Mouse (Mus musculus): Measurements from ENCODE around the gene Cep78.

The Cep78 gene

GRCm38 (mm10) chr19:15984449-15985171 is at the start of gene Cep78:
Gene Cep78, minus strand, starts transcription at chr19:15984989.
- peak; percentile 94 for DNase-seq

- no peak for DNase-seq
Measured at GRCm38 (mm10) chr19:16031276-16031675, 46.5 kb upstream of the Cep78 start.

- peak; percentile 48 for DNase-seq
Measured at GRCm38 (mm10) chr19:16029253-16029771, 44.5 kb upstream of the Cep78 start.

GRCm38 (mm10) chr19:16028746-16029252 is 44.0 kb upstream of the Cep78 start:
- no peak for DNase-seq

GRCm38 (mm10) chr19:16027876-16028670 is 43.3 kb upstream of the Cep78 start:
- DNase-seq = no peak

GRCm38 (mm10) chr19:16026276-16026675 is 41.5 kb upstream of the Cep78 start:
- no peak for DNase-seq

- no peak for DNase-seq
Measured at GRCm38 (mm10) chr19:16022178-16022577, 37.4 kb upstream of the Cep78 start.

- DNase-seq = no peak
Measured at GRCm38 (mm10) chr19:16016171-16016570, 31.4 kb upstream of the Cep78 start.

GRCm38 (mm10) chr19:16015191-16015968 is 30.6 kb upstream of the Cep78 start:
- DNase-seq = no peak

GRCm38 (mm10) chr19:16009746-16010337 is 25.1 kb upstream of the Cep78 start:
- DNase-seq = no peak

- no peak for DNase-seq
Measured at GRCm38 (mm10) chr19:16009111-16009510, 24.3 kb upstream of the Cep78 start.

GRCm38 (mm10) chr19:16007131-16007530 is 22.3 kb upstream of the Cep78 start:
- no peak for DNase-seq

GRCm38 (mm10) chr19:15998157-15998556 is 13.4 kb upstream of the Cep78 start:
- peak; percentile 62 for DNase-seq

GRCm38 (mm10) chr19:15996901-15997564 is 12.2 kb upstream of the Cep78 start:
- no peak for DNase-seq

GRCm38 (mm10) chr19:15990102-15990501 is 5.3 kb upstream of the Cep78 start:
- no peak for DNase-seq

- no peak for DNase-seq
Measured at GRCm38 (mm10) chr19:15985172-15985713, 454 bp upstream of the Cep78 start.

GRCm38 (mm10) chr19:15983739-15984344 is 947 bp downstream of the Cep78 start:
- DNase-seq = no peak

GRCm38 (mm10) chr19:15982926-15983738 is 1.7 kb downstream of the Cep78 start:
- DNase-seq = peak; percentile 15

GRCm38 (mm10) chr19:15981861-15982260 is 2.9 kb downstream of the Cep78 start:
- DNase-seq = peak; percentile 71

- no peak for DNase-seq
Measured at GRCm38 (mm10) chr19:15973365-15973764, 11.4 kb downstream of the Cep78 start.

Data from thymus, postnatal 14 days (tissue).